Mouse (Mus musculus): ENCODE data around the gene Cxcl13. TPM values are rescaled to one million over a fixed set of nuclear protein-coding genes. Genes with fewer than 3 reads are reported as not detected.
A peak's percentile ranks its signal among the peaks of the same experiment; 100 is the strongest.
"Not testable (repeated sequence)": the region's sequence is repeated elsewhere in the genome, so short reads cannot be mapped to it uniquely, and the experiment has no call there.

The Cxcl13 gene
- not detected for total RNA-seq (2021)
- long read RNA-seq, experiment 1 = 0 reads
- long read RNA-seq, experiment 2 = 0 reads

- DNase-seq (ENCODE audit: low spot score in 2 of 2) = no peak
These were observed at the start of gene Cxcl13 for GRCm38 (mm10) chr5:95956651-95957050. TSS of gene Cxcl13 (plus strand) at chr5:95956951.

GRCm38 (mm10) chr5:95911006-95911405, 45.7 kb upstream of the Cxcl13 start:
- peak in 1 of 2 experiments; percentile 18 for DNase-seq (ENCODE audit: low spot score in 2 of 2)

- no peak for DNase-seq (ENCODE audit: low spot score in 2 of 2)
These were observed 38.3 kb upstream of the Cxcl13 start for GRCm38 (mm10) chr5:95918491-95918890.

GRCm38 (mm10) chr5:95924023-95924422, 32.7 kb upstream of the Cxcl13 start:
- DNase-seq (ENCODE audit: low spot score in 2 of 2) = no peak

- DNase-seq (ENCODE audit: low spot score in 2 of 2) = no peak
These were observed 31.4 kb upstream of the Cxcl13 start for GRCm38 (mm10) chr5:95925204-95925930.

- DNase-seq (ENCODE audit: low spot score in 2 of 2) = no peak
These were observed 30.9 kb upstream of the Cxcl13 start for GRCm38 (mm10) chr5:95925931-95926263.

- no peak for DNase-seq (ENCODE audit: low spot score in 2 of 2)
These were observed 21.7 kb upstream of the Cxcl13 start for GRCm38 (mm10) chr5:95935035-95935434.

GRCm38 (mm10) chr5:95936068-95936467, 20.7 kb upstream of the Cxcl13 start:
- DNase-seq (ENCODE audit: low spot score in 2 of 2) = no peak

- peak in 1 of 2 experiments; percentile 12 for DNase-seq (ENCODE audit: low spot score in 2 of 2)
These were observed 19.6 kb upstream of the Cxcl13 start for GRCm38 (mm10) chr5:95937129-95937528.

GRCm38 (mm10) chr5:95938044-95938625, 18.6 kb upstream of the Cxcl13 start:
- no peak for DNase-seq (ENCODE audit: low spot score in 2 of 2)

- DNase-seq (ENCODE audit: low spot score in 2 of 2) = no peak
These were observed 16.0 kb upstream of the Cxcl13 start for GRCm38 (mm10) chr5:95940682-95941221.

GRCm38 (mm10) chr5:95941562-95941961, 15.2 kb upstream of the Cxcl13 start:
- no peak for DNase-seq (ENCODE audit: low spot score in 2 of 2)

GRCm38 (mm10) chr5:95945120-95945519, 11.6 kb upstream of the Cxcl13 start:
- no peak for DNase-seq (ENCODE audit: low spot score in 2 of 2)

GRCm38 (mm10) chr5:95946344-95946743, 10.4 kb upstream of the Cxcl13 start:
- no peak for DNase-seq (ENCODE audit: low spot score in 2 of 2)

GRCm38 (mm10) chr5:95948641-95949040, 8.1 kb upstream of the Cxcl13 start:
- DNase-seq (ENCODE audit: low spot score in 2 of 2) = no peak

GRCm38 (mm10) chr5:95949946-95950701, 6.6 kb upstream of the Cxcl13 start:
- peak; percentile 37 to 63 for DNase-seq (ENCODE audit: low spot score in 2 of 2)

- DNase-seq (ENCODE audit: low spot score in 2 of 2) = no peak
These were observed 8.2 kb downstream of the Cxcl13 start for GRCm38 (mm10) chr5:95964940-95965339.

- DNase-seq (ENCODE audit: low spot score in 2 of 2) = no peak
These were observed 9.9 kb downstream of the Cxcl13 start for GRCm38 (mm10) chr5:95966621-95967020.

GRCm38 (mm10) chr5:95970845-95971244, 14.1 kb downstream of the Cxcl13 start:
- peak; percentile 39 to 78 for DNase-seq (ENCODE audit: low spot score in 2 of 2)

- no peak for DNase-seq (ENCODE audit: low spot score in 2 of 2)
These were observed 15.5 kb downstream of the Cxcl13 start for GRCm38 (mm10) chr5:95972208-95972607.

GRCm38 (mm10) chr5:95973806-95974205, 17.1 kb downstream of the Cxcl13 start:
- DNase-seq (ENCODE audit: low spot score in 2 of 2) = not testable (repeated sequence)

- DNase-seq (ENCODE audit: low spot score in 2 of 2) = no peak
These were observed 19.5 kb downstream of the Cxcl13 start for GRCm38 (mm10) chr5:95976299-95976698.
